Mouse (Mus musculus) liver, embryonic 12.5 days (tissue): ENCODE results near the gene Ccdc88b. TPM values are rescaled to one million over a fixed set of nuclear protein-coding genes. Genes with fewer than 3 reads are reported as not detected.

Experiments used
- ATAC-seq: fragments of 200-750 bp; cut with Nextera tagmentation; 2 replicates; pipeline ENCODE4 v1.8.0; 2017; ENCODE audit warnings: moderate number of reproducible peaks, mild to moderate bottlenecking, moderate library complexity
- H3K27ac ChIP-seq: fragments of 300-500 bp; sonication (generic); 2 replicates; pipeline ENCODE4 v1.5.1; 2016; ENCODE audit warnings: mild to moderate bottlenecking
- H3K27me3 ChIP-seq: fragments of 300-500 bp; sonication (generic); replicated peaks from 2 replicates; pipeline ENCODE4 v1.6.1; 2016; ENCODE audit warnings: mild to moderate bottlenecking, moderate library complexity
- H3K36me3 ChIP-seq: fragments of 300-500 bp; sonication (generic); 2 replicates; pipeline ENCODE4 v1.6.1; 2016; ENCODE audit warnings: mild to moderate bottlenecking, moderate library complexity
- H3K4me1 ChIP-seq: fragments of 300-500 bp; sonication (generic); 2 replicates; pipeline ENCODE4 v1.6.1; 2016
- H3K4me2 ChIP-seq: fragments of 300-500 bp; sonication (generic); 2 replicates; pipeline ENCODE4 v1.6.1; 2016; ENCODE audit warnings: mild to moderate bottlenecking, moderate library complexity
- H3K4me3 ChIP-seq: fragments of 300-500 bp; sonication (generic); 2 replicates; pipeline ENCODE4 v1.5.1; 2016; ENCODE audit warnings: mild to moderate bottlenecking, moderate library complexity
- H3K9ac ChIP-seq: fragments of 300-500 bp; sonication (generic); 2 replicates; pipeline ENCODE4 v1.6.1; 2016; ENCODE audit warnings: mild to moderate bottlenecking, moderate library complexity
- H3K9me3 ChIP-seq: fragments of 300-500 bp; sonication (generic); replicated peaks from 2 replicates; pipeline ENCODE4 v1.6.1; 2016; ENCODE audit warnings: mild to moderate bottlenecking, moderate library complexity
- WGBS: fragments of 180-500 bp; shearing (Covaris S2); methylation state at CpG from one replicate; pipeline ENCODE4 v1.1.7; 2016; ENCODE audit not compliant: insufficient replicate concordance; 5-methylcytosine and 5-hydroxymethylcytosine counted together
- polyA plus RNA-seq: library from polyadenylated mRNA; unstranded; fragments of >200 nt; fragmentation: Nextera tagmentation; extraction: Ambion mirVana; gene quantifications from 2 replicates; pipeline ENCODE4 v1.2.1, GENCODE M21; 2016

Gene Ccdc88b
- polyA plus RNA-seq, 1 experiment from 2014 or later = 3.3 TPM

DNA sequence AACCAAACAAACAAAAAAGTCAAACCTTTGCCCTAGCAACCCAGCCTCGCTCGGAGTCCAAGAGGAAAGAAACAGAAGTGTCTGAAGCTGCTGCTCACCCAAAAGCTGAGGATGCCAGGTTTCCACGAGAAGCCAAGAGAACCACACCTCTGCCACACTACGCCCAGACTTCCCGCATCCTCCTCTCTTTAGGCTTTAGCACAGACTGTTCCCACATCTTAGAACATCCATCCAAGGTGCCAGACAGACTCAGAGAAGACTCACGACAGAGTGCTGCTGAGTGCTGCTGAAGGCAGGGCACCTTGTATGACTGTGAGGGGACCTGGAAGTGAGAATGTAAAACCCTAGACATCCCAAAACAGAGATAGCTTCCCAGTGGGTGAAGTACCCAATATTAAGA, 17.8 kb upstream of the Ccdc88b start:
- Histone ChIP-seq H3K27ac (no peak overlapping the region), H3K9me3 (no peaks in the 10 kb centered on the region), H3K4me2 (no peak overlapping the region), H3K9ac (no peak overlapping the region), H3K27me3 (no peaks in the 10 kb centered on the region), H3K36me3 (no peaks in the 10 kb centered on the region), H3K4me3 (no peak overlapping the region), H3K4me1 (peaks cover 13% of the 10 kb centered on the region)
- whole genome bisulfite sequencing = 67% methylated on average over 6 of the region's 6 CpGs
- no peak for ATAC-seq

DNA sequence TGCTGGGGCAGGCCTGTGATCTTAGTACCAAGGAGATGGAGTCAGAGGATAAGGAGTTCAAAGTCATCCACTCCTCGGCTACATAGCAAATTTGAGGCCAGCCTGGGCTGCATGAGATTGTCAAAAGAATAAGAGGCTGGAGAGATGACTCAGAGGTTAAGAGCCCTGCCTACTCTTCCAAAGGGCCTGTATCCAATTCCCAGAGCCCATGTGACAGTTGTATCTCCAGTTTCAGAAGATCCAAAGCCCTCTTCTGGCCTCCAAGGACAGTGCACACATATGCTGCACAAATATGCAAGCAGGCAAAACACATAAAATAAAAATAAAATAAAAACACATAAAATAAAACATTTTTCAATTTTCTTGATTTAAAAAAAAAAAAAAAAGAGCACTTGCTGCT, 16.2 kb upstream of the Ccdc88b start:
- 37% methylated on average over 1 of the region's 1 CpGs for WGBS
- Histone ChIP-seq H3K4me1 (peaks cover 27% of the 10 kb centered on the region), H3K9me3 (no peaks in the 10 kb centered on the region), H3K36me3 (no peaks in the 10 kb centered on the region), H3K9ac (no peak overlapping the region), H3K4me2 (no peak overlapping the region), H3K4me3 (no peak overlapping the region), H3K27ac (no peak overlapping the region), H3K27me3 (no peaks in the 10 kb centered on the region)
- ATAC-seq = no peak

DNA sequence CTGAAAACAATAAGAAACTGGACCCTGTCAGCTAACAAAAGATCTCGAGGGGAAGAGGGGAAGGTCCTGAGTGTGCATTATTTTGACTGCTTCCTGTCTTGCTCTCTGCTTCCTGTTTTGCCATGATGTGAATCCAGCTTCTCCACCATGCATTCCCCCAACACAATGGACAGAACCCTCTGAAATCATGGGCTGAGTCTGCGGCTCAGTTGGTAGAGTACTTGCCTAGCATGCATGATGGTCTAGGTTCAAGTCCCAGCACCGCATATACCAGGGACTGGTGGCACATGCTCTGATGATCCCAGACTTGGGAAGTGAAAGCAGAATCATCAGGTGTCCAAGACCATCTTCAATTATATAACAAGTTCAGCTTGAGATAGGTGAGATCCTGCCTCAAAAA, 14.7 kb upstream of the Ccdc88b start:
- Histone ChIP-seq H3K27me3 (no peaks in the 10 kb centered on the region), H3K4me1 (peaks cover 30% of the 10 kb centered on the region), H3K27ac (no peak overlapping the region), H3K9ac (no peak overlapping the region), H3K4me2 (no peak overlapping the region), H3K4me3 (no peak overlapping the region), H3K36me3 (no peaks in the 10 kb centered on the region), H3K9me3 (no peaks in the 10 kb centered on the region)
- WGBS = 46% methylated on average over 3 of the region's 3 CpGs
- no peak for ATAC-seq

DNA sequence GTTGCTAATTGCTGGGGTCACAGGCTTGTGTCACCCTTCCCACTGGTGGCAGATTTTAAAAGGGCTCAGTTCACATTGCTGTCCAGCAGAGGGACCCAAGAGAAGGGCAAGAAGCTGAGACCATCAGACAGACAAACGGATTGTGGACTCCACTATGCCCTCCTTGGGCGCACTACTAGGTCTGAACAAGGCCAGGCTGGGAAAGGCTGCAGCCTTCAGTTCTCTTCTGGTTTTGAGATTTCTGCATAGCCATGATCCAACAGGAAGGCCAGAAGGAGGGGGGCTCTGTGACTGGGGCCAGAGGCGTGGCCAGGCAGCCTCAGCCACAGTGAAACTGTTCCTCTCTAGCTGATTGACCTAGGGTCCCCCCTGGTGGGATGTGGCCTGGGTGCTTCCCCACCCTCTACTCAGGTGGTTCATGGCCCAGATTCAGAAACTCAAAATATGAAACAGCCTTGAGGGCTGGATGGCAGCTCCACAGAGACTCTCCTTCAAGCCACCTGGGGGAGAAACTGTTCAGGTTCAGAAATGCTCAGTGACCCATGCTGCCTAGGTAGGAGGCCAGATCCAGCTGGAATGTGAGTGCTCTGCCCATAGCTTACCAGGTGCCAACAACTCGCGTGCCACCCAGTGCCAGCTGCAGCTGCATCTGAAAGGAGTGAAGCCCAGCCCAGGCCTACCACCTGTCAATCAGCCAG, 13.7 kb upstream of the Ccdc88b start:
- Histone ChIP-seq H3K27me3 (no peaks in the 10 kb centered on the region), H3K27ac (no peak overlapping the region), H3K36me3 (no peaks in the 10 kb centered on the region), H3K4me1 (peaks cover 30% of the 10 kb centered on the region), H3K9ac (no peak overlapping the region; the same call in 1 of the 2 replicates), H3K9me3 (no peaks in the 10 kb centered on the region), H3K4me3 (no peak overlapping the region), H3K4me2 (peak overlapping the region; percentile 34)
- ATAC-seq = peak; percentile 47; the same call in 1 of the 2 replicates
- 54% methylated on average over 5 of the region's 5 CpGs for WGBS

DNA sequence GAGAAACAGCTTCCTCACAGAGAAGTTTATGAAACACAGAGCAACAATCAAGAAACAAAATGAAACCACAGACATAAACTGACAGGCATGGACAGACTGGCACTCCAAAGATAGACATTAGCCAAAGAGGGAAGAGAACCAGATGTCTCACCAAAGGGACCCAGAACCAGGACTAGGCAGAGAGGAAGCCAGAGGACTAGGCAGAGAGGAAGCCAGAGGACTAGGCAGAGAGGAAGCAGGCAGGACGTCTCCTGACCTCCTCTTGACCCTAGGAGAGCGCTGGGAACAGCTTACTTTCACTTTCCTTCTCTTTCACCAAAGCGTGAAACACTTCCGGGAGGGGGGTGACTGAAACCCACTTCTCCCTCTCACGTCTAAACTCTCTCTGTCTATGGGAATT, 11.3 kb upstream of the Ccdc88b start:
- peak overlapping the region; percentile 74 for H3K9ac ChIP-seq

DNA sequence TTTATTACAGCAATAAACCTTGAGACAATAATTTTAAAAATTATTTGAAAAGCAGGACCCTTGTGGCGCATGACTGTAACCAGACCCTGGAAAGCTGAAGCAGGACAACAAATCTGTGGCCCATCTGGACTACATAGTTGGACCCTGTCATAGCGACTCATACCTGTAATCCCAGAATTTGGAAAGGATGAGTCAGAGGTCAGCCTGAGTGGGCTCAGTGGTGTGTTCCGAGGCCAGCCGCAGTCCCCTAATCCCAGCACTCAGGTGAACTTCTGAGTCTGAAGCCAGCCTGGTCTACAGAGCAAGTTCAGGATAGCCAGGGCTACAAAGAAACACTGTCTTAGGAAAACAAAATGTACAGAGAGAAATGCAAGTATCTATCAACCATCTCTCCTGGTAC, 3.4 kb upstream of the Ccdc88b start:
- Histone ChIP-seq H3K4me1 (peaks cover 22% of the 10 kb centered on the region), H3K4me3 (no peak overlapping the region), H3K27me3 (no peaks in the 10 kb centered on the region), H3K9ac (no peak overlapping the region), H3K27ac (no peak overlapping the region), H3K9me3 (no peaks in the 10 kb centered on the region), H3K36me3 (no peaks in the 10 kb centered on the region), H3K4me2 (no peak overlapping the region)
- ATAC-seq = no peak
- WGBS = 79% methylated on average over 4 of the region's 4 CpGs

More for the DNA sequence above, 11.3 kb upstream of the Ccdc88b start:
- Histone ChIP-seq H3K36me3 (no peaks in the 10 kb centered on the region), H3K4me1 (peaks cover 30% of the 10 kb centered on the region), H3K27ac (peak overlapping the region; percentile 67), H3K4me2 (peak overlapping the region; percentile 79), H3K27me3 (no peaks in the 10 kb centered on the region), H3K9me3 (no peaks in the 10 kb centered on the region), H3K4me3 (peak overlapping the region; percentile 60)
- under 1% methylated on average over 5 of the region's 5 CpGs for WGBS
- peak; percentile 63 for ATAC-seq

DNA sequence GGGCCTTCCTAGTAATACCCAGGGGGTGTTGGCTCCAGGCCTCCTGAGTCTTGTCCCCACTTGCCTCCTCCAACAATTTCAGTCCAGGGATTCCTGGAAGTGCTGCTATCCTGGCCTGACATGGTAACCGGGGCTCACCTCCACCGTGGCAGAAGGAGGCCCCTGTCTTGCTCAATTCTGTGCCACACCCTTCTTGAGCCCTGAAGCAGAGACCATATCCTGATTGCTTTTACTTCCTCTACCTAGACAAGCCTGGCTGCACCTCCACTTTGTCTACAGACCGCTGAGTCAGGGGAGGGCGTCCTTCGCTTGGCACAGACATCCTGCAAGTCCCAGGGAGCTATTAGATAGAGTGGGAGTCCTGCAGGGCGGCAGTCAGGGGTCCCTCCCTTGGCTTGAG, 2.7 kb upstream of the Ccdc88b start:
- 0 out of 2 replicates have a peak, but pooled peaks cover 3% of the 10 kb centered on the region for H3K27me3 ChIP-seq
- 42% methylated on average over 6 of the region's 6 CpGs for WGBS
- H3K36me3 ChIP-seq = no peaks in the 10 kb centered on the region
- H3K9ac ChIP-seq = no peak overlapping the region
- no peak overlapping the region for H3K27ac ChIP-seq
- no peak for ATAC-seq
- no peaks in the 10 kb centered on the region for H3K9me3 ChIP-seq
- H3K4me1 ChIP-seq = peaks cover 30% of the 10 kb centered on the region
- no peak overlapping the region for H3K4me3 ChIP-seq
- H3K4me2 ChIP-seq = no peak overlapping the region

DNA sequence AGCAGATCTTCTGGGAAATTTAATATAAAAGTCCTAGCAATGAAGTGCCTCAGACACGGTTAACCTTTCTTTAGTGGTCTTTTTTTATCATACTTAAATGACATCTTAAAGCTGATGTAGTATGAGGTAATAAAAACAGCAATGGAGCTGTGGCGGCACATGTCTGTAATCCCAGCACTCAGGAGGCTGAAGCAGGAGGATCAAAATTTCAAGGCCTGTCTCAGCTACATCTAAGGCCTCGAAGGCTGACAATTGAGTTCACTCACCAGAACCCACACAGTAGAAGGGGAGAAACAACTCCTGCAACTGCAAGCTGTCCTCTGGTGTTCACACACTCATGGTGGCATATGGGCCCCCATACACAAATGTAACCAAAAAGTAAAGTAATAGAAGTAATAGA, 2.0 kb upstream of the Ccdc88b start:
- WGBS = 74% methylated on average over 3 of the region's 3 CpGs
- Histone ChIP-seq H3K4me2 (no peak overlapping the region), H3K36me3 (no peaks in the 10 kb centered on the region)

DNA sequence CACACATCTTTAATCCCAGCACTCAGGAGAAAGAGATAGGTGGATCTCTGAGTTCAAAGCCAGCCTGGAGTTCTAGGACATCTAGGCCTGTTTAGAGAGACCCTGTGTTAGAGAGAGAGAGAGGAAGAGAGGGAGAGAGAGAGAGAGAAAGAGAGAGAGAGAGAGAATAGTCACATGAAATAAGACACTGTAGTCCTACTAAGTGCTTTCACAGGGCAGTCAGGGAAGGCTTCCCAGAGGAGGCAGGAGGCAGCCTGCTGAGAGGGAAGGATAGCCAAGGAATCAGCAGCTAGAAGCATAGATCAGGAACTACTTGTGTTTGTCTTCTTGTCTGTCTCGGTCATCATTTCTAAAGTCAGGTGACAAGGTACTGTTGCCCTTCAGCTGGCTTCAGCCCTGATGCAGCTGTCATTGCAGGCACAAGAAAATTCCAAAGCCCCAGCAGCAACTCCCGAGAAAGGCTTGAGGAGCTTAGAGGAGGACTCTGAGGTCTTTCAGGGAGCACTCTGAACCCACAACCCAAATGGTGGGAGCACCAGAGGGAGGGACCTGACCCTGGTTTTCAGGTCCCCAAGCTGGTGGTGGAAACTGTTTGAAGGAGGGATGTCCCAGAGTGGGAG, 1.1 kb upstream of the Ccdc88b start:
- Histone ChIP-seq H3K27ac (no peak overlapping the region), H3K27me3 (0 out of 2 replicates have a peak, but pooled peaks cover 8% of the 10 kb centered on the region), H3K9me3 (no peaks in the 10 kb centered on the region), H3K36me3 (no peaks in the 10 kb centered on the region), H3K4me3 (no peak overlapping the region), H3K4me1 (peaks cover 42% of the 10 kb centered on the region), H3K4me2 (no peak overlapping the region), H3K9ac (no peak overlapping the region)
- no peak for ATAC-seq
- 73% methylated on average over 2 of the region's 2 CpGs for WGBS

More for the DNA sequence above, 2.0 kb upstream of the Ccdc88b start:
- H3K4me1 ChIP-seq = peaks cover 37% of the 10 kb centered on the region
- no peak overlapping the region for H3K27ac ChIP-seq
- H3K9ac ChIP-seq = no peak overlapping the region
- H3K27me3 ChIP-seq = 0 out of 2 replicates have a peak, but pooled peaks cover 3% of the 10 kb centered on the region
- no peak overlapping the region for H3K4me3 ChIP-seq
- no peak for ATAC-seq
- H3K9me3 ChIP-seq = no peaks in the 10 kb centered on the region

DNA sequence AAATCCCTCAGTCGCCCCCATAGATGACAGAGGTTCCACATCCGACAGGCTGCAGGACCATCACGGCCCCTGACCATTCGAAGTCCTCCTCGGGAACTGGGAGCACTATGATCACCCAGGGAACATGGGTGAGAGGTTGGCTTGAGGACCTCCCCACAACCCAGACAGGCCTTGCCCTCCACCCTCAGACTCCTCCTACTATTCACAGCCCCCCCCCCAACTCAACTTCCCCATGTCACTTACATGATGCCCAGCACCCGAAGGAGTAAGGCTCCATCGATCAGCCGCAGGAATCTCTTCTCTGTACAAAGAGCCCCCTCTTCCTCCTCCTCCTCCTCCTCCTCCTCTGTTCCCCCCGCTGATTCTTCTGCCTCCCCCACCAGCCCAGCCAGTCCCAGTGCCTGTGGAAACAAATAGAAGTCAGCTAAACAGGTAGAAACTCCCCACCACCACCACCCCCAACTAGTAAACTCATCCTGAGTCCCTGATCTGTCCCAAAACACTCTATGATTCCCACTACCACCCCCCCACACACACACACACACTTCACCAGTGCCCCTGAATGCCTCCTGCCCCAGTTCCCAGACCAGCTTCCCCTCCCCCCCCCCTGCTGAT, 513 bp downstream of the Ccdc88b start:
- peak overlapping the region; percentile 34; the same call in 1 of the 2 replicates for H3K9ac ChIP-seq
- peaks cover 42% of the 10 kb centered on the region for H3K4me1 ChIP-seq
- H3K9me3 ChIP-seq = no peaks in the 10 kb centered on the region
- 0 out of 2 replicates have a peak, but pooled peaks cover 9% of the 10 kb centered on the region for H3K27me3 ChIP-seq
- H3K4me3 ChIP-seq = peak overlapping the region; percentile 6
- H3K27ac ChIP-seq = peak overlapping the region; percentile 5; the same call in 1 of the 2 replicates
- 37% methylated on average over 9 of the region's 9 CpGs for WGBS
- no peaks in the 10 kb centered on the region for H3K36me3 ChIP-seq
- H3K4me2 ChIP-seq = peak overlapping the region; percentile 42
- 0 out of 2 replicates have a peak, but pooled peaks have one; percentile 3 for ATAC-seq

DNA sequence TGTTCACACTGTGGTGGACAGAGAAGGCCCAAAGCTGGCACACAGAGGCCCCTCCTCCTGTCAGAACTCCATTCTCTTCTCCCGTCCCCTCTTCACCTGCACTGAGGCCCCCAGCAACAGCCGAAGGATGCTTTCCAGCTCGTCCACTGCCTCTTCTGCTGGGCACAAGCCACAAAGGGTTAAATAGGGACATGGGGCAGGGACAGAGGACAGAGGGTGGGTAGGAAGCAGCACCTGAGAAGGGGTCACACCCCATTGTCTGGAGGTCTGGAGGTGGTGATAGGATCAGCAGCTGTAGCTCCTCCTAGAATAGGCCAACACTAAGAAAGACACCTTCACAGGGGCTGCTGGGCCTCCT, 1.0 kb downstream of the Ccdc88b start:
- Histone ChIP-seq H3K4me2 (peak overlapping the region; percentile 42), H3K4me1 (peaks cover 42% of the 10 kb centered on the region), H3K36me3 (no peaks in the 10 kb centered on the region), H3K4me3 (peak overlapping the region; percentile 6; the same call in 1 of the 2 replicates), H3K9ac (no peak overlapping the region), H3K9me3 (no peaks in the 10 kb centered on the region), H3K27ac (no peak overlapping the region), H3K27me3 (0 out of 2 replicates have a peak, but pooled peaks cover 9% of the 10 kb centered on the region)
- WGBS = 45% methylated on average over 3 of the region's 3 CpGs
- no peak for ATAC-seq
